Mouse (Mus musculus) forebrain, embryonic 12.5 days (tissue): Measurements from ENCODE around the gene Baz1b. TPM values are rescaled to one million over a fixed set of nuclear protein-coding genes. Genes with fewer than 3 reads are reported as not detected.

Experiments used
- ATAC-seq: fragments of 200-750 bp; cut with Nextera tagmentation; 2 replicates; pipeline ENCODE4 v1.8.0; 2017; ENCODE audit warnings: moderate TSS enrichment; ENCODE audit not compliant: low FRiP score
- H3K27ac ChIP-seq: fragments of 300-500 bp; sonication (generic); 2 replicates; pipeline ENCODE4 v1.5.1; 2016; ENCODE audit warnings: mild to moderate bottlenecking
- H3K27me3 ChIP-seq: fragments of 300-500 bp; sonication (generic); 2 replicates; pipeline ENCODE4 v1.6.1; 2016; ENCODE audit warnings: mild to moderate bottlenecking
- H3K36me3 ChIP-seq: fragments of 300-500 bp; sonication (generic); replicated peaks from 2 replicates; pipeline ENCODE4 v1.6.1; 2016; ENCODE audit warnings: mild to moderate bottlenecking
- H3K4me1 ChIP-seq: fragments of 300-500 bp; sonication (generic); 2 replicates; pipeline ENCODE4 v1.6.1; 2016
- H3K4me2 ChIP-seq: fragments of 300-500 bp; sonication (generic); 2 replicates; pipeline ENCODE4 v1.6.1; 2016; ENCODE audit warnings: mild to moderate bottlenecking, moderate library complexity
- H3K4me3 ChIP-seq: fragments of 300-500 bp; sonication (generic); replicated peaks from 2 replicates; pipeline ENCODE4 v1.5.1; 2016; ENCODE audit warnings: mild to moderate bottlenecking
- H3K9ac ChIP-seq: fragments of 300-500 bp; sonication (generic); 2 replicates; pipeline ENCODE4 v1.6.1; 2016; ENCODE audit warnings: mild to moderate bottlenecking
- H3K9me3 ChIP-seq: fragments of 300-500 bp; sonication (generic); 2 replicates; pipeline ENCODE4 v1.6.1; 2016
- WGBS: fragments of 180-500 bp; shearing (Covaris S2); methylation state at CpG from one replicate; pipeline ENCODE4 v1.1.7; 2016; 5-methylcytosine and 5-hydroxymethylcytosine counted together
- microRNA-seq: library from miRNA; unstranded; fragments of <30 nt; microRNA quantifications from one replicate; pipeline ENCODE4, GENCODE M21; 2017
- polyA plus RNA-seq: library from polyadenylated mRNA; unstranded; fragments of >200 nt; fragmentation: Nextera tagmentation; extraction: Ambion mirVana; gene quantifications from 2 replicates; pipeline ENCODE4 v1.2.1, GENCODE M21; 2016

Gene Baz1b
- polyA plus RNA-seq, 1 experiment from 2014 or later: 75.0 TPM

- 96% methylated on average over 2 of the region's 2 CpGs for WGBS
- Histone ChIP-seq H3K27me3 (no peaks in the 10 kb centered on the region), H3K36me3 (no peaks in the 10 kb centered on the region), H3K4me1 (peaks cover 5% of the 10 kb centered on the region), H3K9ac (no peak overlapping the region), H3K4me3 (no peak overlapping the region), H3K9me3 (no peaks in the 10 kb centered on the region), H3K4me2 (no peak overlapping the region), H3K27ac (no peak overlapping the region)
- no peak for ATAC-seq
Measured at GRCm38 (mm10) chr5:135292001-135292400, 104.9 kb downstream of the Baz1b start.

Small RNA genes within 50 kb of the gene (microRNA-seq; reads per million reads assigned to microRNA genes)
- not detected for gene Gm25315

Other genes starting within 250 kb of the Baz1b start
- gene Cldn4, start 240.3 kb upstream of the Baz1b start, polyA plus RNA-seq: 2.0 and 2.8 TPM in 2 replicates
- gene Cldn3, start 201.1 kb upstream of the Baz1b start, polyA plus RNA-seq: 6.3 and 7.6 TPM in 2 replicates
- 42.3 and 43.1 TPM in 2 replicates for gene Abhd11, start 178.1 kb upstream of the Baz1b start, polyA plus RNA-seq
- 21.8 and 22.3 TPM in 2 replicates for gene Stx1a, start 163.8 kb upstream of the Baz1b start, polyA plus RNA-seq
- gene Dnajc30, start 123.1 kb upstream of the Baz1b start, polyA plus RNA-seq: 27.9 TPM in 2 replicates
- 111 and 125 TPM in 2 replicates for gene Bud23, start 122.3 kb upstream of the Baz1b start, polyA plus RNA-seq
- 21.9 and 23.2 TPM in 2 replicates for gene Vps37d, start 109.0 kb upstream of the Baz1b start, polyA plus RNA-seq
- gene Mlxipl, start 97.4 kb upstream of the Baz1b start, polyA plus RNA-seq: 2.7 and 3.1 TPM in 2 replicates
- 27.5 and 29.6 TPM in 2 replicates for gene Tbl2, start 37.6 kb upstream of the Baz1b start, polyA plus RNA-seq
- gene Bcl7b, start 19.0 kb upstream of the Baz1b start, polyA plus RNA-seq: 46.6 TPM in 2 replicates
- gene Fzd9, start 64.0 kb downstream of the Baz1b start, polyA plus RNA-seq: 23.1 and 27.7 TPM in 2 replicates
- gene Fkbp6, start 162.8 kb downstream of the Baz1b start, polyA plus RNA-seq: 0.17 TPM in 1 of 2 replicates, not detected in the other
- not detected in 2 replicates for gene Trim50, start 166.0 kb downstream of the Baz1b start, polyA plus RNA-seq
- 34.9 and 35.6 TPM in 2 replicates for gene Nsun5, start 182.7 kb downstream of the Baz1b start, polyA plus RNA-seq
- gene Pom121, start 207.3 kb downstream of the Baz1b start, polyA plus RNA-seq: 23.4 and 27.0 TPM in 2 replicates